Mouse (Mus musculus) liver, embryonic 16.5 days (tissue): ENCODE data around the gene Cog2. TPM values are rescaled to one million over a fixed set of nuclear protein-coding genes. Genes with fewer than 3 reads are reported as not detected.

ENCODE experiments used
- ATAC-seq: fragments of 200-750 bp; cut with Nextera tagmentation; 2 replicates; pipeline ENCODE4 v1.8.0; 2017; ENCODE audit warnings: low read depth, mild to moderate bottlenecking, moderate number of reproducible peaks, moderate library complexity
- H3K27ac ChIP-seq: fragments of 300-500 bp; sonication (generic); 2 replicates; pipeline ENCODE4 v1.5.1; 2014; ENCODE audit warnings: mild to moderate bottlenecking, low read length
- H3K27me3 ChIP-seq: fragments of 300-500 bp; sonication (generic); 2 replicates; pipeline ENCODE4 v1.6.1; 2014; ENCODE audit warnings: low read depth, low read length, mixed read lengths; ENCODE audit not compliant: control insufficient read depth, insufficient read depth
- H3K36me3 ChIP-seq: fragments of 300-500 bp; sonication (generic); 2 replicates; pipeline ENCODE4 v1.6.1; 2014; ENCODE audit warnings: mild to moderate bottlenecking; ENCODE audit not compliant: control insufficient read depth, insufficient read depth
- H3K4me1 ChIP-seq: fragments of 300-500 bp; sonication (generic); 2 replicates; pipeline ENCODE4 v1.6.1; 2014; ENCODE audit warnings: low read depth, low read length, mixed read lengths; ENCODE audit not compliant: control insufficient read depth
- H3K4me2 ChIP-seq: fragments of 300-500 bp; sonication (generic); 2 replicates; pipeline ENCODE4 v1.6.1; 2014; ENCODE audit warnings: low read depth, low read length, mixed read lengths
- H3K4me3 ChIP-seq: fragments of 300-500 bp; sonication (generic); 2 replicates; pipeline ENCODE4 v1.5.1; 2014; ENCODE audit warnings: low read depth, mild to moderate bottlenecking, low read length
- H3K9ac ChIP-seq: fragments of 300-500 bp; sonication (generic); 2 replicates; pipeline ENCODE4 v1.6.1; 2014; ENCODE audit warnings: low read depth, low read length
- H3K9me3 ChIP-seq: fragments of 300-500 bp; sonication (generic); replicated peaks from 2 replicates; pipeline ENCODE4 v1.6.1; 2016; ENCODE audit warnings: low read length; ENCODE audit not compliant: control insufficient read depth
- WGBS: fragments of 180-500 bp; shearing (Covaris S2); extraction: QIAGEN DNeasy Blood & Tissue Kit; methylation state at CpG from one replicate; pipeline ENCODE4 v1.1.7; 2014; ENCODE audit not compliant: insufficient replicate concordance; 5-methylcytosine and 5-hydroxymethylcytosine counted together
- polyA plus RNA-seq: library from polyadenylated mRNA; unstranded; fragments of >200 nt; fragmentation: Nextera tagmentation; extraction: Ambion mirVana; gene quantifications from 2 replicates; pipeline ENCODE4 v1.2.1, GENCODE M21; 2015

Gene Cog2
- polyA plus RNA-seq, 1 experiment from 2014 or later, result 15.8 TPM

GRCm38 (mm10) chr8:124569593-124569992 lies 49.0 kb downstream of the Cog2 start, which contains the start of gene Agt:
Gene Agt (minus strand): TSS chr8:124569706.
- Histone ChIP-seq H3K9ac (peak within 1 kb of the TSS; percentile 43; the same call in 1 of the 2 replicates), H3K9me3 (no peaks in the 10 kb centered on the region), H3K4me3 (peak within 1 kb of the TSS; percentile 45), H3K4me1 (peaks cover 6% of the 10 kb centered on the region), H3K27me3 (no peaks in the 10 kb centered on the region), H3K27ac (peak within 1 kb of the TSS; percentile 82), H3K36me3 (no peaks in the 10 kb centered on the region), H3K4me2 (peak within 1 kb of the TSS; percentile 37)
- ATAC-seq, result peak; percentile 80
- WGBS, result 51% methylated on average over 2 of the region's 2 CpGs

- H3K27me3 ChIP-seq, result no peaks in the 10 kb centered on the region
- H3K9me3 ChIP-seq, result no peaks in the 10 kb centered on the region
- H3K4me1 ChIP-seq, result peaks cover 6% of the 10 kb centered on the region
- H3K36me3 ChIP-seq, result no peaks in the 10 kb centered on the region
- no peak overlapping the region for H3K9ac ChIP-seq
- H3K4me2 ChIP-seq, result no peak overlapping the region
- 54% methylated on average over 8 of the region's 8 CpGs for WGBS
- peak; percentile 72 for ATAC-seq
- peak overlapping the region; percentile 82 for H3K27ac ChIP-seq
- H3K4me3 ChIP-seq, result no peak overlapping the region
These were observed 51.3 kb downstream of the Cog2 start for GRCm38 (mm10) chr8:124571732-124572429.

- no peaks in the 10 kb centered on the region for H3K36me3 ChIP-seq
- H3K27me3 ChIP-seq, result no peaks in the 10 kb centered on the region
- H3K9ac ChIP-seq, result no peak overlapping the region
- no peak overlapping the region for H3K4me2 ChIP-seq
- H3K9me3 ChIP-seq, result no peaks in the 10 kb centered on the region
- H3K4me3 ChIP-seq, result no peak overlapping the region
- H3K27ac ChIP-seq, result peak overlapping the region; percentile 43; the same call in 1 of the 2 replicates
- ATAC-seq, result no peak
- peaks cover 6% of the 10 kb centered on the region for H3K4me1 ChIP-seq
These were observed 51.8 kb downstream of the Cog2 start for GRCm38 (mm10) chr8:124572430-124572775.

GRCm38 (mm10) chr8:124573552-124574340 lies 53.2 kb downstream of the Cog2 start:
- no peak overlapping the region for H3K4me2 ChIP-seq
- H3K4me1 ChIP-seq, result peaks cover 6% of the 10 kb centered on the region
- no peaks in the 10 kb centered on the region for H3K36me3 ChIP-seq
- peak overlapping the region; percentile 43; the same call in 1 of the 2 replicates for H3K27ac ChIP-seq
- no peak overlapping the region for H3K4me3 ChIP-seq
- ATAC-seq, result no peak
- no peak overlapping the region for H3K9ac ChIP-seq
- H3K27me3 ChIP-seq, result no peaks in the 10 kb centered on the region
- no peaks in the 10 kb centered on the region for H3K9me3 ChIP-seq
- WGBS, result 51% methylated on average over 15 of the region's 15 CpGs

- ATAC-seq, result no peak
- Histone ChIP-seq H3K27me3 (no peaks in the 10 kb centered on the region), H3K36me3 (no peaks in the 10 kb centered on the region), H3K4me3 (no peak within 1 kb of the TSS), H3K27ac (no peak within 1 kb of the TSS), H3K9me3 (no peaks in the 10 kb centered on the region), H3K4me1 (peaks cover 6% of the 10 kb centered on the region), H3K4me2 (no peak within 1 kb of the TSS), H3K9ac (no peak within 1 kb of the TSS)
- 68% methylated on average over 8 of the region's 8 CpGs for whole genome bisulfite sequencing
These were observed 55.2 kb downstream of the Cog2 start, which contains the start of gene Capn9 for GRCm38 (mm10) chr8:124575811-124576210. Gene Capn9 (plus strand): TSS chr8:124576111.

- ATAC-seq, result no peak
- WGBS, result 61% methylated on average over 1 of the region's 1 CpGs
- no peak overlapping the region for H3K27ac ChIP-seq
These were observed 56.2 kb downstream of the Cog2 start for GRCm38 (mm10) chr8:124576751-124577150.

GRCm38 (mm10) chr8:124585718-124586425 lies 65.3 kb downstream of the Cog2 start:
- Histone ChIP-seq H3K4me1 (peaks cover 4% of the 10 kb centered on the region), H3K27ac (peak overlapping the region; percentile 33; the same call in 1 of the 2 replicates), H3K36me3 (no peaks in the 10 kb centered on the region), H3K4me3 (no peak overlapping the region), H3K27me3 (no peaks in the 10 kb centered on the region), H3K9ac (no peak overlapping the region), H3K4me2 (no peak overlapping the region), H3K9me3 (no peaks in the 10 kb centered on the region)
- peak; percentile 70 for ATAC-seq
- 42% methylated on average over 3 of the region's 3 CpGs for WGBS

More at GRCm38 (mm10) chr8:124576751-124577150, 56.2 kb downstream of the Cog2 start:
- Histone ChIP-seq H3K4me1 (no peaks in the 10 kb centered on the region), H3K4me2 (no peak overlapping the region), H3K27me3 (no peaks in the 10 kb centered on the region), H3K36me3 (no peaks in the 10 kb centered on the region), H3K9ac (no peak overlapping the region), H3K9me3 (no peaks in the 10 kb centered on the region), H3K4me3 (no peak overlapping the region)

GRCm38 (mm10) chr8:124586556-124586955 lies 66.0 kb downstream of the Cog2 start:
- H3K4me3 ChIP-seq, result no peak overlapping the region
- H3K4me1 ChIP-seq, result peaks cover 4% of the 10 kb centered on the region
- peak overlapping the region; percentile 33; the same call in 1 of the 2 replicates for H3K27ac ChIP-seq
- H3K9me3 ChIP-seq, result no peaks in the 10 kb centered on the region
- 53% methylated on average over 2 of the region's 2 CpGs for WGBS
- no peak overlapping the region for H3K9ac ChIP-seq
- no peaks in the 10 kb centered on the region for H3K27me3 ChIP-seq
- H3K4me2 ChIP-seq, result no peak overlapping the region
- H3K36me3 ChIP-seq, result no peaks in the 10 kb centered on the region
- no peak for ATAC-seq
